Mouse (Mus musculus): Measurements from ENCODE around the gene Pou4f2. TPM values are rescaled to one million over a fixed set of nuclear protein-coding genes. Genes with fewer than 3 reads are reported as not detected.

Pou4f2 gene
- polyA plus RNA-seq (2015; fragmentation: Nextera tagmentation; extraction: Ambion mirVana), result not detected in 2 replicates

DNA sequence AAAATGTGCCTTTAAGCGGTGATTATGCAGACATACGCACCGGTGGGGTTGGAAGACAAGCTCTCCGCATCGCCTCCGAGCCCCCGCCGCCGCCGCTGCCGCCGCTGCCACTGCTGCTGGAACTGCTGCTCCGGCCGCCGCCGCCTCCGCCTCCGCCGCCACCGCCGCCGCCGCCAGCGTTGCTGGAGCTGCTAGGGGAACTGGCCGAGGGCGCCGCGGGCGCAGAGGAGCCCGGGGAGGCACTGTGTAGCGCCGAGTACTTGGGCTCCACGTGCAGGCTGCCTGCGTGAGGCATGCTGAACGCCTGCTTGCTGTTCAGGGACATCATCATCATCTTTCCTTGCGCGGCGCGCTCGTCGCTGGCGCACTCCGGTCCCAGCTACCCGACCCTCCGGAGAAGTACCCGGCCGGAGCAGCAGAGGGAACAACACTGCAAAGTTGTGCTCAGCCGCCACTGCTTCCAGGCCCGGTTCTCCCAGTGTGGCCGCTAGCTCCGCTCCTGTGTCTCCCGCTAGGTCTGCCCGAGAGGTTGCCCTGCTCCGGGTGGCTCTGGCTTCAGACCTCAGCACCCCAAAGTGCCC lies at the start of gene Pou4f2:
Gene Pou4f2 (minus strand): TSS at position 575 of the 581 bp plus-strand sequence.
- peak; percentile 47 for ATAC-seq (ENCODE audit: low read depth)
- H3K27me3 ChIP-seq (ENCODE audit: control insufficient read depth, insufficient read depth, low read depth, low read length), result peaks cover 76% of the 10 kb centered on the region
- under 1% methylated on average over 47 of the region's 54 CpGs for WGBS
- H3K27ac ChIP-seq (ENCODE audit: low read length), result no peak within 1 kb of the TSS
- H3K9ac ChIP-seq (ENCODE audit: low read length), result no peak within 1 kb of the TSS
- peaks cover 9% of the 10 kb centered on the region; the same call in 1 of the 2 replicates for H3K4me1 ChIP-seq (replicated peaks; ENCODE audit: control insufficient read depth, insufficient read depth, low read length)
- H3K9me3 ChIP-seq (ENCODE audit: control insufficient read depth, low read length), result no peaks in the 10 kb centered on the region
- no peaks in the 10 kb centered on the region for H3K36me3 ChIP-seq (ENCODE audit: control insufficient read depth, insufficient read depth, low read length)
- H3K4me2 ChIP-seq (ENCODE audit: low read depth, low read length), result peak within 1 kb of the TSS; percentile 62
- H3K4me3 ChIP-seq (ENCODE audit: low read length), result peak within 1 kb of the TSS; percentile 45

- H3K4me2 ChIP-seq (ENCODE audit: low read depth, low read length), result no peak overlapping the region
- no peak overlapping the region for H3K9ac ChIP-seq (ENCODE audit: low read length)
- H3K27me3 ChIP-seq (ENCODE audit: control insufficient read depth, insufficient read depth, low read depth, low read length), result no peaks in the 10 kb centered on the region
- H3K9me3 ChIP-seq (ENCODE audit: control insufficient read depth, low read length), result no peaks in the 10 kb centered on the region
- H3K27ac ChIP-seq (ENCODE audit: low read length), result no peak overlapping the region
- no peak overlapping the region for H3K4me3 ChIP-seq (ENCODE audit: low read length)
- no peaks in the 10 kb centered on the region for H3K36me3 ChIP-seq (ENCODE audit: control insufficient read depth, insufficient read depth, low read length)
- H3K4me1 ChIP-seq (replicated peaks; ENCODE audit: control insufficient read depth, insufficient read depth, low read length), result no peaks in the 10 kb centered on the region
- no peak for ATAC-seq (ENCODE audit: low read depth)
- WGBS, result 43% methylated on average over 6 of the region's 6 CpGs
Observed at GRCm38 (mm10) chr8:78477051-78477829, 40.8 kb upstream of the Pou4f2 start.

DNA sequence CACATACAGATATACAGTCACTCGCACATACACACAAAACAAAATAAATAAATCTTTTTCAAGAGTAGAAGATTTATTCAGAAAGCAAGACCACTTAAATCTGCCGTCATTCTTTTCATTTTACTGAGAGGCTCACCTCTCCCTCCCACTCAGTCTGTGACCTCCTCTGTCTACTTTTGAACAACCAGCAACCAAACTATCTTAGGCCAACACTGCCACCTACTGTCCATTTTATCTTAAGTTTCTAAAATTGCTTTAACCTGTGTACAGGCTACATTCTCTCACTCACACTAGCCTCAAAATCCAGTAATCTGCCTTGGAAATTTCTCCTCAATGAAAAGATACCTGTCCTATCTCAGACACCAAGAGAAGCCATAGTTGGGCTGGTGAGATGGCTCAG lies 31.4 kb upstream of the Pou4f2 start:
- no peak overlapping the region for H3K4me3 ChIP-seq (ENCODE audit: low read length)
- 72% methylated on average over 2 of the region's 2 CpGs for WGBS
- H3K4me2 ChIP-seq (ENCODE audit: low read depth, low read length), result no peak overlapping the region
- no peak overlapping the region for H3K9ac ChIP-seq (ENCODE audit: low read length)
- H3K27ac ChIP-seq (ENCODE audit: low read length), result no peak overlapping the region
- H3K36me3 ChIP-seq (ENCODE audit: control insufficient read depth, insufficient read depth, low read length), result no peaks in the 10 kb centered on the region
- no peaks in the 10 kb centered on the region for H3K4me1 ChIP-seq (replicated peaks; ENCODE audit: control insufficient read depth, insufficient read depth, low read length)
- no peak for ATAC-seq (ENCODE audit: low read depth)
- H3K9me3 ChIP-seq (ENCODE audit: control insufficient read depth, low read length), result peaks cover 2% of the 10 kb centered on the region; the same call in 1 of the 2 replicates
- H3K27me3 ChIP-seq (ENCODE audit: control insufficient read depth, insufficient read depth, low read depth, low read length), result no peaks in the 10 kb centered on the region

- 51% methylated on average over 2 of the region's 2 CpGs for WGBS
- peaks cover 2% of the 10 kb centered on the region; the same call in 1 of the 2 replicates for H3K9me3 ChIP-seq (ENCODE audit: control insufficient read depth, low read length)
- no peak overlapping the region for H3K27ac ChIP-seq (ENCODE audit: low read length)
- no peak overlapping the region for H3K4me2 ChIP-seq (ENCODE audit: low read depth, low read length)
- no peak overlapping the region for H3K9ac ChIP-seq (ENCODE audit: low read length)
- H3K4me3 ChIP-seq (ENCODE audit: low read length), result no peak overlapping the region
- ATAC-seq (ENCODE audit: low read depth), result no peak
- no peaks in the 10 kb centered on the region for H3K36me3 ChIP-seq (ENCODE audit: control insufficient read depth, insufficient read depth, low read length)
- no peaks in the 10 kb centered on the region for H3K4me1 ChIP-seq (replicated peaks; ENCODE audit: control insufficient read depth, insufficient read depth, low read length)
- H3K27me3 ChIP-seq (ENCODE audit: control insufficient read depth, insufficient read depth, low read depth, low read length), result no peaks in the 10 kb centered on the region
Observed at GRCm38 (mm10) chr8:78463941-78464340, 27.5 kb upstream of the Pou4f2 start.

GRCm38 (mm10) chr8:78456441-78456840 lies 20.0 kb upstream of the Pou4f2 start:
- 70% methylated on average over 3 of the region's 3 CpGs for WGBS
- ATAC-seq (ENCODE audit: low read depth), result no peak
- Histone ChIP-seq H3K9me3 (ENCODE audit: control insufficient read depth, low read length) (no peaks in the 10 kb centered on the region), H3K9ac (ENCODE audit: low read length) (no peak overlapping the region), H3K36me3 (ENCODE audit: control insufficient read depth, insufficient read depth, low read length) (no peaks in the 10 kb centered on the region), H3K4me2 (ENCODE audit: low read depth, low read length) (no peak overlapping the region), H3K4me1 (replicated peaks; ENCODE audit: control insufficient read depth, insufficient read depth, low read length) (no peaks in the 10 kb centered on the region), H3K27me3 (ENCODE audit: control insufficient read depth, insufficient read depth, low read depth, low read length) (no peaks in the 10 kb centered on the region), H3K27ac (ENCODE audit: low read length) (no peak overlapping the region), H3K4me3 (ENCODE audit: low read length) (no peak overlapping the region)

DNA sequence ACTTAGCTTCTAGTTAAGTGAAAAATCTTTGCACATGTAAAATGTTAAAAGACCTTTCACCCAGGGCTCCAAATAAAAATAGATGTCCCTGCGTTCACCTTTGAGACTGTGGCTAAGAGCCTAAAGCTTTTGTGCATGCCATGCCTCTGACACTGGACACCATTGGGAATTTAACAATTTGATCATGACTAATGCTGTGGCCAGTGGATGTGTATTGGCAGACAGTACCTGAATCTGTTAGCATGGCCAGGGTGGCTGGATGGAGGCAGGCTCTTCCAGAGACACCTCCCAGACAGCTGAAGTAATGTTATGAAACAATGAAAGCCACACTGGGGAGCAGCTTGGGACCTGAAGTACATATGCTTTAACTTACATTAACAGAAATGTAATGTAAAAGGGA lies 6.3 kb upstream of the Pou4f2 start:
- ATAC-seq (ENCODE audit: low read depth), result no peak
- Histone ChIP-seq H3K27me3 (ENCODE audit: control insufficient read depth, insufficient read depth, low read depth, low read length) (peaks cover 25% of the 10 kb centered on the region), H3K4me1 (replicated peaks; ENCODE audit: control insufficient read depth, insufficient read depth, low read length) (peaks cover 3% of the 10 kb centered on the region; the same call in 1 of the 2 replicates), H3K36me3 (ENCODE audit: control insufficient read depth, insufficient read depth, low read length) (no peaks in the 10 kb centered on the region), H3K4me2 (ENCODE audit: low read depth, low read length) (no peak overlapping the region), H3K9me3 (ENCODE audit: control insufficient read depth, low read length) (no peaks in the 10 kb centered on the region), H3K27ac (ENCODE audit: low read length) (no peak overlapping the region), H3K4me3 (ENCODE audit: low read length) (no peak overlapping the region), H3K9ac (ENCODE audit: low read length) (no peak overlapping the region)
- WGBS, result 78% methylated on average over 1 of the region's 1 CpGs

- Histone ChIP-seq H3K4me3 (ENCODE audit: low read length) (peak overlapping the region; percentile 12; the same call in 1 of the 2 replicates), H3K36me3 (ENCODE audit: control insufficient read depth, insufficient read depth, low read length) (no peaks in the 10 kb centered on the region), H3K9ac (ENCODE audit: low read length) (no peak overlapping the region), H3K27me3 (ENCODE audit: control insufficient read depth, insufficient read depth, low read depth, low read length) (peaks cover 66% of the 10 kb centered on the region), H3K9me3 (ENCODE audit: control insufficient read depth, low read length) (no peaks in the 10 kb centered on the region), H3K4me2 (ENCODE audit: low read depth, low read length) (0 out of 2 replicates have a peak overlapping the region, but pooled peaks have one; percentile 22), H3K27ac (ENCODE audit: low read length) (no peak overlapping the region), H3K4me1 (replicated peaks; ENCODE audit: control insufficient read depth, insufficient read depth, low read length) (peaks cover 9% of the 10 kb centered on the region; the same call in 1 of the 2 replicates)
- ATAC-seq (ENCODE audit: low read depth), result no peak
- 2% methylated on average over 18 of the region's 18 CpGs for WGBS
Observed at GRCm38 (mm10) chr8:78438121-78438520, 1.7 kb upstream of the Pou4f2 start.

DNA sequence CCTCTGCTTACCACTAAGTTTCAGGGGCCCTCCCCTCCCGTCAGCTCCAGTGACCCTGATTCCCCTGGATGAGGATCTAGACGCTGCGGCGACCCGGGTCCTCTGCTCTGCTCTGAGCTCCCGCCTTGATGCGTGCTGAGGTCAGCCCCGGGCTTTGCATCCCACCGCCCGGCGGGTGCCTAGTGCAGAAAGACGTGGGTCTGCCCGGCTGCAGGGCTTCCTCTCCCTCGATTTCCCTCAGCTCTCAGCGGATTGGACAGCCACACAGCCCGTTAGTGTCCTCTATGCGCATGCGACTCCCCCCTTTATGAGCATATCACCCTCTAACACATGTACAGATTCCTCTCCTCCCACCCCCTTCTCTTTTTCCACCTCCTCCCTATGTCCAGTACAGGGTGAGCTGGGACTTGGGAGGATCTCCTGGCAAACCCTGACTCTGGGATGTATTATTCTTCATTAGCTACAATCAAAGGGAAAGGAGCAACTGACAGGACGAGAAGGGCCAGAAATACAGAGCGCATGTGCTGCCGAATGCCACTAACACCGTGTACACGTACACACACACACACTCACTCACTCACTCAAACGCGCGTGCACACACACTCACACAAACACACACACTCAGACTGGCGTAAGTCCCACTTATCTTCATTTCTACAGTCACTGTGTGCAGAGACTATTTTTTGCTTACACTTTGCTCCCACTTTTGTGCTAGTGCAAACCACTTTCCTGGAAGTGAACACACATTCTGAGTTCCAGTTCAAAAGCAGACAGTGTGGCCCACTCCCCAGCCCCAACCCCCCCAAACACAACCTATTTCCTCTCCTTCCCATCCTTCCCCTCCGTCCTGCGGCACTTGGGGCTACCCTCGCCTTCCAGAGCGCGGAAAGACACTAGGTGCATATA lies 948 bp upstream of the Pou4f2 start:
- no peak for ATAC-seq (ENCODE audit: low read depth)
- WGBS, result 4% methylated on average over 32 of the region's 32 CpGs
- peaks cover 67% of the 10 kb centered on the region for H3K27me3 ChIP-seq (ENCODE audit: control insufficient read depth, insufficient read depth, low read depth, low read length)
- no peaks in the 10 kb centered on the region for H3K9me3 ChIP-seq (ENCODE audit: control insufficient read depth, low read length)
- no peak overlapping the region for H3K27ac ChIP-seq (ENCODE audit: low read length)
- H3K4me3 ChIP-seq (ENCODE audit: low read length), result peak overlapping the region; percentile 45
- H3K4me1 ChIP-seq (replicated peaks; ENCODE audit: control insufficient read depth, insufficient read depth, low read length), result peaks cover 9% of the 10 kb centered on the region; the same call in 1 of the 2 replicates
- no peaks in the 10 kb centered on the region for H3K36me3 ChIP-seq (ENCODE audit: control insufficient read depth, insufficient read depth, low read length)
- H3K4me2 ChIP-seq (ENCODE audit: low read depth, low read length), result no peak overlapping the region
- no peak overlapping the region for H3K9ac ChIP-seq (ENCODE audit: low read length)
